Mouse (Mus musculus) retina, postnatal 7 days (tissue): ENCODE measurements at regions not wholly inside any gene's neighbourhood (a gene's known extent, or its start where the extent isn't known, plus 50 kb on each side); places are given as distances from the start of the nearest gene placed in this dataset.

Experiments
- DNase-seq: peaks from one replicate; pipeline ENCODE4 v3.0.0-alpha.2; 2012; ENCODE audit warnings: low read depth, low spot score

DNA sequence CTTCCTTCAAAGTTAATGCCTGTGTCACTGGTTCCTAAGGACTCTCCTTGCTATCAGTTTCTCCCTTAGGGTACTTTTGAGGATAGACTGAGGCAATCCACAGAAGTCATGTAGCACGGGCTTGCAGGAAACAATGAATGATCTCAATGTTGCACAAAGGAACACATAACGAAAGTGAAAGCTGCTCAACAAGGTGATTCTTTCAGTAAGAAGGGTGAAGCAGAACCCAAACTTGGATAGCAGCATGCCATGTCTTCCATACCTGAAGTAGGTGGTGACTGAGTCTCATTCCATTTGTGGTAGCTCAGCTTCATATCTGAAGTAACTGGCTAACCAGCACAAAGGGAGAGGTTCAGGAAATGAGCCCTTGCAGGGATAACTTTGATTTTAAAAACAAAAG is 325.7 kb downstream of the H2al1j start:
- DNase-seq: no peak

DNA sequence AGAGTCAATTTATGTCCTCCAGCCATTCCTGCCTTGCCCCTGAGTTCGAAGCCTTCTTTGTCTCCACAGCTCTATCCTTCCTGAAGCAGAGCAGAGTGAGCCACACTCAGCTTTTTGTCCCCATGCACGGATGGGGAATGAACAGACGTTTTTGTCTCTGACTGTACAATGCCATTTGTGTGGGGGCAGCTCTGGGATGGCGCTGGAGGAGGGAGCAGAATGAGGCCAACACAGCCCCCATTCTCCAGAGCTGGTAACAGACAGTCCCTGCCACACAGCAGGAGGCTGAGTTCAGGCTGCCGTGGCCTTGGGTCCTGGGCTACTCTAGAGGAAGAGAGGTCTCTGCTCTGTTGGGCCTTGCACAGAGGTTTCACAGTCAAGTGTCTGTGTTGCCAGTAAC is 327.4 kb downstream of the H2al1j start:
- no peak for DNase-seq

DNA sequence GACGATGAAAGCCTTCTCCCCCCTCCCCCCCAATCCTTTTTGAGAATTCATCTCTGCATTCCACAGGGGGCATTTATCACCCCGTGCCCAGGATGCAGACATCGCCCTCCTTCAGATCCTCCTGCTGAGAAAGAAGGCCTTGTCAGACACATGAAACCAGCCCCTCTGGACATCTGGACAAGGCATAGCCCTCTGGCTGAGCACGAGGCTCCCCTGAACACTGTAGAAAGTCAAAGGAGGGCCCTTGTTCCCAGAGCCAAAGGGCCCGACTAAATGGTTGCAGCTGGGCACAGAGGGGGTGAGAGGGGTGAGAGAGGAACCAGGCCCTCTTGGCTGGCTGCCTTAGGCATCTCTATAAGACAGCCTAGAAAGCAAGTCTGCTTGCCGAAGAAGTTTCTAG is 327.8 kb downstream of the H2al1j start:
- DNase-seq: no peak

DNA sequence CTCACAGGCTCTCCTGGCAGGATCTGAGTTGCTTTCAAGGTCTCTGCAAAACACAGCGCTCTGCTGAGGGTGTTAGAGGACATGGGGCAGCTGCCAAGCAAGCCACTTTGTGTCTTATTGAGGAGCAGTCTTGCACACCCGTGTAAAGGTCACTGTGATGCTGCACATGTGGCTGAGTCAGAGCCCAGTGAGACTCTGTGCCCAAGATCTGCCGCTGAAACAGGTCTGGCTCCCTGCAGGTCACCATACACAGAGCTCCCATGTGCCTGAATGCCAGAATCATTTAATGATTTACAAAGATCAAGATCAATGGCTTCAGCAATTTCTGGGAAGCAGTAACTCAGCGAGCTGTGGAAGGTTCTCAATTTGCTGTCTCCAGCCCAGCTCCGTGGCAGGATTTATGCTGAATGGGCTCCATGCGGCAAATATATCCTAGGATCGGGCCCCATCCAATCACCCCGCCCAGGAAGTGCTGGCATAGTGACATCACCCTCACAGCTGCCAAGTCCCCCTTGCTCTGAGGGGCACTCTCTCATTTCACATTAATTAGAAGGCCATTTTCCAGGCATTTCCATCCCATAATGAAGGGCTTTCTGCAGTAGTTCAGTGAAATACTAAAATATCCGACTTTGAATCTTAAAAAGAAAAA is 330.1 kb downstream of the H2al1j start:
- no peak for DNase-seq

DNA sequence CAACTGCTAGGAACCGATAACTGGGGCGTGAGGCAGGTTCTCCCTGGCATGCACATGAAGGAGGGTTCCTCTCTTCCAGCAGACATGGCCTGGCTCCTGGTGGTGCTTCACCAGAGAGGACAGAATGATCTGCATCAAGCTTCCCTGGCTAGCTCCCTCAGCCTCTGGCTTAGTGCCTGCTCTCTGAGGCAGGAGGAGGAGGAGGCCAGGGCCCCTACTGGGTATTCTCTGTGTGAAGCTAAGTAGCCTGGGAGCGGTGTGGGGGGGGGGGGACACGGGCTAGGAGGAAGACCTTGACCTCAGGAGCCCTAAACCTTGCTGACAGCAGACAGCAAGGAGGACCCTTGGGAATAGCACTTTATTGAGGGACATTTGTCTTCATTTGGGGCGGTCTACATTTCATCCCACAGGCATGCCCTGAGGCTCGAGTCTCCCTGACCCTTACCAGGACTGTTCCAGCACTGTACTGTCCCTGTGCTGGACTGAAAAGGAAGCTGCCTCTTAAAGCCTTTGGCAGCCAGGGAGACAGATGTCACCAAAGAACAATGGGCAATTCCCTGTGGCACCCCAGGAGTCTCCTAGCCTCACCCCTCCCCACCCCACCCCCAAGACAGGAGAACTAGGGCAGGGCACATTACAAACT is 335.7 kb downstream of the H2al1j start:
- DNase-seq: no peak

DNA sequence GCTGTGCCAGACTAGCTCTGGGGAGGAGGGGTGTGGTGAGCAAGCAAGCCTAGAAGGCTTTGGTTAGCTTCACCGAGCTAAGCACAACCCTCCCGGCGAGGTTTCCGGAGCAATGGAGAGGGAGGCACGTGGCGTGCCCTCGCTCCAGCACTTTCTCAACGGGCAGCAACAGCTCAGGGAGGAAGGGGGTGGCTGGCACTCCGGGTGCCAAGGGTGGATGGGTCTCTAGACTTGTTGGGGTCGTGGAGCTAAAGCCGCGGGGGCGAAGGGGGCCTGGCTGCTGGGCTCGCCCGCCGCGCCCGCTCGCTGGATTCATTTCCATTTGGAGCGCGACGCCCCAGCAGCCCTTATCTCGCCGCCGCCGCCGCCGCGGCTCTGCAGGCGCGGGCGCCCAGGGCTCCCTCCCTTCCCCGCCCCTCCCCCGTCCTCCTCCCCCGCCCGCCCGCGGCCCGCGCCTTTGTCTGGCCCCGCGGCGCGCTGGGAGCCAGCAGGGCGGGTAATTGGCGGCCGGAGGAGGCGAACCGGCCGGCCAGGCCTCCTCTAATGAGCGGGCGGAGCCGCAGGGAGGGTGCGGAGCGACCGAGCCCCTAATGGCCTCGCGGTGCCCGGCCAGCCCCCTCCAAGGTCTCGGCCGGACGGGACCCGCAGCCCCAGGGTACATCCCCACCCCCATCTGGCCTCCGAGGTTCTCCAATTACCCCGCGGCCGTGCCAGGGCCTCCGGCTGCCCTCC is 336.9 kb downstream of the H2al1j start:
- DNase-seq: no peak

DNA sequence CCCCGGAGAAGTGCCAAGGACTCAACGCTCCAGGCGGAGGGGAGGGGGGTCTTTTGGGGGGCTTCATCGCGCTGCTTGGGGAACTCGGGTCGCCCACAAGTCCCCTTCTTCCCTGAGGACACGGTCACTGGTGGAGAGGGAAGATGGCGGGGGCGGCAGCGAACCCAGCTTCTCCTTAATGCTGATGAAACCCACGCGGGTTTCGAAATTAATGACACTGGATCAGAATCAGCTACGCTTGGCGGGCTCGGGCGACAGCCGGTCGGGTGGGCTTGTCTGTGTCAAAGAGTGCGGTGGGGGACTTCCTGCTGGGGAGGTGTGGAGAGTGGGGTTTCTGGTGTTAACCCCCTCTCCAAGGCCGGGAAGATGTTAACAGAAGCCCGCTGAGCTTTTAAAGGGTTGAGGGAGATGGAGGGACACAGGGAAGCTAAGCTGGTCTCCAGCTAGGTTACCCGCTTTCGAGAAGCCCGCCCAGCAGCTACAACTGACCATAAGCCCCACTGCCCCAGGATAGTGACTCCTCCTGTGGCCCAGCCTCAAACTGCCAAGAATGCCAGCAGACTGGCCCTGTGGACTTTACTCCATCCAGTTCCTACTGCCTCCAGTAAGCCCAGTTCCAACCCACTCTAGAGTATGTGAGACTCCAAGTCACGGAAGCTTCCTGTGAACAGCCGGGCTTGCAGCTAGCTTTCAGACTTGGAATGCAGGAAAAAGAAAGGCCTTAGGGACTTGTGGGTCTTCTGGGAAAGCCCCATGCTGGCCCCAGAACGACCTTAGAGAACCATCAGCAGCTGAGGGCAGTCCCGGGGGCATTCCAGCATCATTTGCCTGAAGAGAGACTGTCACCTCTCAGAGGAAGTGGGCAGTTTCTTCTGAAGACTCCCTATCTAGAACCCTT is 337.7 kb downstream of the H2al1j start:
- no peak for DNase-seq

DNA sequence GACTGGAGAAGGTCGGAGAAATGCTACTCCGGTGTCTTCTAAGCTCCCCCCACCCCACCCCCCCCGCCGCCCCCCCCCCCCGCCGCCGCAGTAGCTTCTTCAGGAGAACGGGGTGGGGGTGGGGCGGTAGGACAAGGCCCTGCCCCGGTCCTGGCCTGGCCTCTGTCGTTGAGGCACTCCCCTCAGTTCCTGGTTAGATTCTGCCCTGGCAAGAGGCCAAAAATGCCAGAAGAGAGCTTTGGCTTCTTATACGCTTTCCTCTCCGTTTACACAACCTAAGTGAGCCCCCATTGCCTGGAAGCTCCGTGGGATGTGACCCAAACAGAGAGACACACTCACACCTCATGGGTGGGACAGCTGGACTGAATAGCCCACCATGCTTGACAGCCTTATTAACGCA is 338.9 kb downstream of the H2al1j start:
- no peak for DNase-seq

DNA sequence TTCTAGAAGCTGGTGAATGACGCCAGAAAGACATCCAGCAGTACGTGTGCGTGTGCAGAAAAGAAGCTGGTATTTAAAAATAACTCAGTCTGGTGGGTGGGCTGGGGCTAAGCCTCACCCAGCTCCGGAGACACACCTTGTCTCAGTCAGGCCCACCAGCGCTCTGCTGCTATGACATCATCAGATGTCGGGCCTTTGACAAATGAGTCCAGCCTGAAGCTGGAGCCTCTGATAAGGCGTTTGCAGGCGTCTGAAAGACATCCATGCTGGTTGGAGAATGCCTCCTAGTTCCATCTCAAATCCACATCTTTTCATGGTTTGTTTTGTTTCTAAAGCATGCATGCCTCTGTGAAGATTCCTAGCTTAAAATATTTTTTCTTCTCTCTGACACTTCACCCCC is 344.2 kb downstream of the H2al1j start:
- DNase-seq: no peak

DNA sequence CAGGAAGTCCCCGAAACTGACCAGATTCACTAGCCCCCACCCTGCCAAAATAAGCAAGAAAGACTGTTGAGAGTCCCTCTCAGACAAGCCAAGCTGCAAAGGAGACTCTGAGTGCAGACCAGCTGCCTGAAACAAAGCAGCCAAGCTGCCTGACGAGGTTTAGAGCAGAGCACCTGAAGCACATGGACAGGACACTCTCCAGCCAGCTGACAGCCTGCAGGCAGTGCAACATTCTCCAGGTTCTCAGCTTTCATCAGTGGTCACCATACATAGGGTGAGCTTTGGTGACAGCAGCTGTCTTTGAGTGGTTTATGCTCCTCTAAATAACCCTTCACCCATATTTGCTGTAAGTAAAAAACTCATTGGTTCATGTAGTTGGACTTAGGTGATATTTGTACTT is 350.5 kb downstream of the H2al1j start:
- no peak for DNase-seq

DNA sequence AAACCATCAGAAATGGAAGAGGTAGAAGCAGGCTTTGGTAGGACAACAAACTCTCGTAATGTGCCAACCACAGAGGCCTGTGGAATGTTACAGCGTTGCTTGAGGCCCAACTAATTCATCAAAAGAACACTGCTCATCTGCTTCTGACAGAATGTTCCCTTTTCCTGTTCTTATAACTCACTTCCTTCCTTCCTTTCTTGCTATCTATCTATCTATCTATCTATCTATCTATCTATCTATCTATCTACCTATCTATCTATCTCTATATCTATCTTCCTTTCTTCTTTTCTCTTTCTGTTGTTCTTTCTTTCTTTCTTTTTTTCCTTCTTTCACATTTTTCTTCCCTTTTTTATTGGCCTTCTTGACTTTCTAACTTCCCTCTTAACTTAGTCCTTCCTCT is 353.7 kb downstream of the H2al1j start:
- DNase-seq: no peak

DNA sequence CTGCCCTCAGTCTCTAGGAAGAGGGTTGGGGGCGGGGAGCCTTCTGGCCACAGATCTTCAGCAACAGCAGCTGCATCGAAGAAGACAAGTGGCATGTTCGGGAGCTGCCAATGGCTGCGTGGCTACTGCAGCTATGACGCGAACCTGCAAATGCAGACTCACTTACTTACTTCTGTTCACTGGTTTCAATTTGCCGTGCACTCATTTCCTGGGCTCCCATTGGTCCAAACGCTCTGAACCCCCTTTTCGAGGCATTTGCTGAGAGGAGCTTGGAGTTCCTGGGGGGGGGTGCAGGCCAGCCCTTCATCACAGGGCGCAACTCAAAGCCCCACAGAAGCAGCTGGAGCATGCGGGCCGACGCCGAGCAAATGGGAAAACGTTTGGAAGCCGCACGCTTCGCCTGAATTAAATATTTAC is 362.4 kb downstream of the H2al1j start:
- no peak for DNase-seq

DNA sequence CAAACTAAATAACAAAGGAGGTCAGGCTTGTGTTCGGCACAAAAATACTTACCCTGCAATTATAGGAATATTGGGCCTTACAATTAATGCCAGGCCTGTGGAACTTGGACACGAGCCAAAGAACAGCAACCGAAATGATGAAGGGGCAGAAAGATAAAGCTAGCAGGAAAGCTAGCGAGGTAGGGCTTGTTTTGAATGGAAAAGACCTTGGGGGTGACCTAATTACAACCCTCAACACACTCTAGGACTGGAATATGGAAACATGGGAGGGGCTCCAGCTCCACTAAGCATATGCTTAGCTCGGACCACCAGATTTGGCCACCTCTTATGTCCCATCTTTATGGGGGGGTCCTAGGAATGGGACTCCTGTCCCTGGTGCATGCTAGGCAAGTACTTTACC is 362.8 kb downstream of the H2al1j start:
- no peak for DNase-seq

DNA sequence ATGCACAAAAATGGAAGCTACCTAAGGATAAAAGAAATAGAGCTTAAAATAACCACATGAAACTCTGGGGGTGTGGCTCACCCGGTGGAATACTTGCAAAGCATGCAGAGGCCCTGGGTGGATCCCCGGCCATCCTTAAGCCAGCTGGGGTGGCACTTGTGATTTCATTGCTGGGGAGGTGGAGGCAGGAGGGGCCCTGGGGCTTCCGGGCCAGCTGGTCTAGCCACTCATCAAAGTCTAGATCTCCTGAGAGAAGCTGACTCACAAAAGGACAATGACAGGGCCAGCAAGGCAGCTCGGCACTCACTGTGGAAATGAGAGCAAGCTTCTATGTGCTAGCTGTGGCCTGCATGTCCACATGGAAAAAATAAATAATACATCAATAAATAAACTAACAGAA is 363.4 kb downstream of the H2al1j start:
- DNase-seq: no peak

DNA sequence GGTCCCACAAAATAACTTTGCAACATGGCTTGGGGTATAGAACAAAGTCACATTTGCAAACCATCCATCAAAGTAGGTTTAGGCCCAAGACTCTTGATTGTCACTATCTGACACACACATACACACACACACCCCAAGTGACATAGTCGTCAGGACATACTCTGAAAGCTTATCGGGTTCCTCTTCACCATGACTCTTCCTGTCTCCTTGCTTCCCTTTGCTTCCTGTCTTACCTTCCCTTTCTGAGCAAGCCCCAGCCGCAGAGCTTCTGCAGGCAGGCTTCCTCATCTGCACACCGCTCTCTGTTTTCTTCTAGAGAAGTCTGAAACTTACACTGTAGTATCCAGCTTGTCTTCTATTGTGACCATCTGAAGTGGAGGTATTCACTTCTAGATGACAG is 368.9 kb downstream of the H2al1j start:
- no peak for DNase-seq

DNA sequence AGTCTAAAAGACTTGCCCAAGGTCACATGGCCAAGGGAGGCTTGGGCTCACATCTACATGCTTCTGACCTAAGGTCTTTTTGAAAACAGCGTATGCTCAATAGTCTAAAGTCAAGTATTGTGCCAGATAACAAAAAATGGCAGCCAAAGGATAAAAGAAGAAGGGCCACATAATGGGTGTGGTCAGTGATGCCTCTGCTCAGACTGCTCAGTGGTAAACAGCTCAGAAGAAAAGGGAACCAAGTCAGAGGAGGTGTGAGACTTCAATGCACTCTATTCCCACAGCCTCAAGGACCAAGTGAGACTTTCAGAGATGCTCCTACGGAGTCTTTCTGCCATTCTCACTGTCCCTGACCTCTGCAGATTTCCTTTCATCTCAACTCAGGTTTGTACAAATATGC is 373.5 kb downstream of the H2al1j start:
- no peak for DNase-seq

DNA sequence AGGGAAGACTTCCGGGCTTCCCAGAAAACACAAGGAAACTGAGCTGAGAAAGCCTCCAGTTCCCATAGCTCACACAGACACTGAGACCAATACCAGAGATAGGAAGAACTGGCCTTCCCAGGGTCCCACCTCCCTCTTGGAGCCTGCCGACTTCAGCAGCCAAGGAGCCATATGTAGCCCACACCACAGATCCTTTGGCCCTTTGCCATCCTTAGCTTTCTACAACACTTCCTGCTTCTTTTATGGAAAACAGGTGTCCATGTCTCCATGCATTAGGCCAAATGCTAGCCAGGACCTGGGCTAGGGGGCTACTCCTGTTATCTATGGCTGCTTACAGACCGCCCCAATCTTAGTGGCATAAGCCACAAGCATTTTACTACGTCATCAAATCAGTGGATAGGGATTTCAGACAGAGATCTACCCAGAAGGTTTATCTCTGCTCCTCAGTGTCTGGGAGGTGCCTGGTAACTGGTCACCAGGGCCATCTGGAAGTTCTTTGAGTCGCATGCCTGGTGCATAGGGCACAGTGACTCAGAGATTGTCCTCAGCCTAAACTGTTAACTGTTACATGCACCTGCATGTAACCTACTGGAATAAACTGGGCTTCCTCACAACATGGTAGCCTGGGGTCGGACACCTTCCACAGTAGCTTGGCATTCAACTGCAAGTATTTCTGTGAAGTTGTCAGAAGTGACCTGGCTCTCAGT is 378.4 kb downstream of the H2al1j start:
- no peak for DNase-seq

DNA sequence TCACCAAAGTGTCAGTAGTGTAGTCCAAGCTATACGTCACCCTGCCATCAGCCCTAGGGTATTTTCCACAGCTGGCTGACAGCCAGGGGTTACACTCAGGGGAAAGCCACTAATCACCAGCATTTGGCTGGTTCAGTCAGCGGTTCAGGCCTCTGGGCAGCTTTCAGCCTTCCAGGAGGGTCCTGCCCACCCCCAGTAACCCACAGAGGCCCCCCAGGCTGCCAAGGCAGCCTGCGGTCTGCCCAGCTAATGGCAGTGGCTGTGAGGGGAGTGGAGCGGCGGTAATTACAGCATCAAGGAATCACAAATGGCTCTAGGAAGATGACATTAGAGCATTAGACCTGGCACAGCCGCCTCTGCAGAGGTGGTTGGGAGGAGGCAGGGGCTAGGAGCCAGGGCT is 379.7 kb downstream of the H2al1j start:
- DNase-seq: no peak

DNA sequence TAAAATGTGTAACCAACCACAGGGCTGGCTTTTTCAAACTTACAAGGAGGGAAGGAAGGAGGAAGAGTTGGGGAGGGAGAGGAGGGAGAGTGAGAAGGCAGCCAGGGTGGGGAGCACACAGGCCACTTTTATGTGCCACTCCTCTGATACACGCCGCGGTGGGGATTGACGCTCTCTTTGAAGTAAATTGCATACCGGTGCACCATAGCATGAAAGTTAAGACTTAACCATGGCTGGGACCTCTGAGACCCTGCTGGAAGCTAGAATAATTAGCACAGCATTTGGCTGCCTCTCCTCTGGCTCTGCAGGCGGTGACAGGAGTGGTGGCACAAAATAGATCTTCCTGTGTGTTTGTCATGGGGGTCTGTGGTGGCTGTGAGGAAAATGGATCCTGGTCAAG is 380.7 kb downstream of the H2al1j start:
- DNase-seq: no peak

DNA sequence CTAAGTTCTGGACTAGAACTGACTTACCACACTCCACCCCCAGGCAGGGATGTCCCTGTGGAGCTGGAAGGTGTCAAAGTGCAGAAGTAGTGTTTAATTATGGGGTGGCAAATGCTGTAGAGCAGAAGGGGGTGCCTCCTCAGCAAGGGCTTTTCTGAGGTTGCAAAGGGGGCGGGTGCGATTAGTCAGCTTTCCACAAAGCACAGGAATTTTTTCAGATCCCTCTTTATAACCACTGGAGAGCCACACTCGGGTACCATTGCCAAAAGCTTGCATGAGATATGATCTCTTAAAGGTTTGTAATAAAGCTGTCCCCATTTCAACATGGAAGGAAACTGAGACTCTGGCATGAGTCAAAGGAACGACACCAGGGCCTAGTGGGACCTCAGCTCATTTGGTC is 381.7 kb downstream of the H2al1j start:
- no peak for DNase-seq

DNA sequence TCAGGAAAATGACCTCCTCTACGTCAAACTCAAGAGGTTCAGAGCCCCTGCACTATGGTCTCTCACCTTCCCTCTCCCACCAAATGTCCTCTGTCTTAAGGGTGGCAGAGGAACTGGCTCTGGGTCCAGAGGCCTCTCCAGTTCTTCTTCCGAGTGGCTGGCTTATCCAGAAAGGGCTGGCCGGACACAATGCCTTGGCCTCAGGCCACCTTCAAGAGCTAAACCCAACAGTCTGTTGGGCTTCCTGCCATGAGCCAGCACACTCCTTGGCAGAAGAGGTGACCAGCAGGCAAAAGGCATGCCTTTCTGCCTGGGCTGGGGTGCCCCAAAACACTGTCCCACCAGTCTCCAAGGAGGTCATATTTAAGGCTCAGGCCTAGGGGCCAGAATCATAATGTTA is 385.8 kb downstream of the H2al1j start:
- no peak for DNase-seq

DNA sequence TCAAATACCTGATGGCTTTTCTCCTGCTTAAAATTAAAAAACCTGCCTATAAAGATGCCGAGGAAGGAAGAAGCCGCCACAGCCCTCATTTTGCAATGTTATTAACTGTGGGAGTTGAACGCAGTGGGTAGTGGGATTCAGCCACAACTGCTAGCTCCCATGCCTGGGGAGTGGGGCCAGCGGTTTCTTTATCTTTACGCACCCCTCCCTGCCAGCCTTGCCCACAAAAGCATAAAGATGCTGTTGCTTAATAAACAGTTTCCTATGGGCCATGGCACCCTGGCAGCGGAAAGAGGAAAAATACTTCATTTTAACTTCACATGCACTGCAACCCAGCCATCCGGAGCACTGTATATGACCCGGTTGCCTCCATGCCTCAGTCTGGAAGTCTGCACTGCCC is 389.2 kb downstream of the H2al1j start:
- DNase-seq: no peak
